Mouse (Mus musculus): ENCODE results near the gene Vmn2r53. TPM values are rescaled to one million over a fixed set of nuclear protein-coding genes. Genes with fewer than 3 reads are reported as not detected.

Gene Vmn2r53
- not detected for polyA plus RNA-seq (2015; fragmentation: Illumina TruSeq; extraction: RNeasy Lipid Tissue Mini Kit (QIAGEN cat#74804); ENCODE audit: insufficient read depth, low read depth, low replicate concordance)

DNA sequence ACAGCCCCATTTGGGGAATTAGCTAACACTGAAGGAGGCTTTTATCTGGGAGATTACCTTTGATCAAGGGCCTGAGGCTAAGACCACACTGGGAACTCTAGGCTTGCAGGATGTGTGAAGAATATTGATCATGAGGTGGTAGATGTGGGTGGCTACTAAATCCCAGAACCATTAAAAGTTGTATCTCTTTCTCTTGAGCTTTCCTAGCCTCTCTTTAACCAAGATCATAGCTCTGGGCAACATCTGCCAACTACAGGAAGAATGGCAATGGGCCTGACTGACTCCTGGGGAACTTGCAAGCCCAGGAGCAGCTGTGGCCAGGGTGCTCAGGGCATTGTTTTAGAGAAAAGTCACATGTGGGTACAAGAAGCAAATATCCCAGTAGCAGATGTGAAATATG, at the start of gene Vmn2r53:
Gene Vmn2r53, minus strand, starts transcription at position 101 of the 400 bp plus-strand sequence.

DNA sequence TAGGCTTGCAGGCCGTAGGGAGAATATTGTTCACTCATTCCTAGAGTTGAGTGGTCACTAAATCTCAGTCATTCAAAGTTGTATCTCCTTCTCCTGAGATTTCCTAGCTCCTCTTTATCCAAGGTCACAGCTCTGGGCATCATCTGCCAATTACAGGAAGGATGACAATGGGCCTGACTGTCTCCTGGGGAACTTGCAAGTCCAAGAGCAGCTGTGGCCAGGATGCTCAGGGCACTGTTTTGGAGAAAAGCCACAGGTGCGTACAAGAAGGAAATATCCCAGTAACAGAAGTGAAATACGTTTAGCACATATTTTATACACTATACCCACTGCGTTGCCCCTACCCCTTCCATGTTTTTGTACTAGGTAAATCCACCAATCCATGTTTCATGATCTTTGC, 31.6 kb upstream of the Vmn2r53 start, which contains the start of gene Vmn2r54:
Gene Vmn2r54, minus strand, starts transcription at position 101 of the 400 bp plus-strand sequence.

Other genes with a start within 250 kb of the Vmn2r53 start
- not detected for gene Vmn1r84, start 239.5 kb downstream of the Vmn2r53 start, polyA plus RNA-seq (2015; fragmentation: Illumina TruSeq; extraction: RNeasy Lipid Tissue Mini Kit (QIAGEN cat#74804); ENCODE audit: insufficient read depth, low read depth, low replicate concordance)
- 1.8 TPM for gene Zfp551, start 186.0 kb downstream of the Vmn2r53 start, polyA plus RNA-seq (2015; fragmentation: Illumina TruSeq; extraction: RNeasy Lipid Tissue Mini Kit (QIAGEN cat#74804); ENCODE audit: insufficient read depth, low read depth, low replicate concordance)
- gene Zfp606, start 130.5 kb downstream of the Vmn2r53 start, polyA plus RNA-seq (2015; fragmentation: Illumina TruSeq; extraction: RNeasy Lipid Tissue Mini Kit (QIAGEN cat#74804); ENCODE audit: insufficient read depth, low read depth, low replicate concordance): 1.8 TPM
- not detected for gene 2900092C05Rik, start 96.3 kb downstream of the Vmn2r53 start, polyA plus RNA-seq (2015; fragmentation: Illumina TruSeq; extraction: RNeasy Lipid Tissue Mini Kit (QIAGEN cat#74804); ENCODE audit: insufficient read depth, low read depth, low replicate concordance)
- not detected for gene Vmn2r54, start 31.5 kb upstream of the Vmn2r53 start, polyA plus RNA-seq (2015; fragmentation: Illumina TruSeq; extraction: RNeasy Lipid Tissue Mini Kit (QIAGEN cat#74804); ENCODE audit: insufficient read depth, low read depth, low replicate concordance)
- not detected for gene Vmn2r55, start 76.2 kb upstream of the Vmn2r53 start, polyA plus RNA-seq (2015; fragmentation: Illumina TruSeq; extraction: RNeasy Lipid Tissue Mini Kit (QIAGEN cat#74804); ENCODE audit: insufficient read depth, low read depth, low replicate concordance)
- gene Vmn2r56, start 126.2 kb upstream of the Vmn2r53 start, polyA plus RNA-seq (2015; fragmentation: Illumina TruSeq; extraction: RNeasy Lipid Tissue Mini Kit (QIAGEN cat#74804); ENCODE audit: insufficient read depth, low read depth, low replicate concordance): not detected
- gene Zscan18, start 194.8 kb upstream of the Vmn2r53 start, polyA plus RNA-seq (2015; fragmentation: Illumina TruSeq; extraction: RNeasy Lipid Tissue Mini Kit (QIAGEN cat#74804); ENCODE audit: insufficient read depth, low read depth, low replicate concordance): 0.89 TPM
- gene Zfp329, start 210.1 kb upstream of the Vmn2r53 start, polyA plus RNA-seq (2015; fragmentation: Illumina TruSeq; extraction: RNeasy Lipid Tissue Mini Kit (QIAGEN cat#74804); ENCODE audit: insufficient read depth, low read depth, low replicate concordance): 2.6 TPM
- 5.3 TPM for gene Zfp110, start 226.0 kb upstream of the Vmn2r53 start, polyA plus RNA-seq (2015; fragmentation: Illumina TruSeq; extraction: RNeasy Lipid Tissue Mini Kit (QIAGEN cat#74804); ENCODE audit: insufficient read depth, low read depth, low replicate concordance)

Data from pancreas, adult 10 weeks (tissue).